Comparison of ENCODE assay signal across 9 mouse cellular contexts in genomic region chr1:33647173-33647572, GRCm38 (mm10). TPM values are rescaled to one million over a fixed set of nuclear protein-coding genes. Genes with fewer than 3 reads are reported as not detected.
DNase-seq lines count a peak whose midpoint lies in the region; ATAC-seq and TF ChIP-seq lines count a peak whose summit lies in the region.
"Had no signal": no experiment of that assay in that cellular context is flagged by ENCODE, and none has a peak within 500 bp of the region (broad histone marks: within the 10 kb centered on the region; RNA-seq: fewer than 3 reads in every experiment).

No protein-coding gene starts in this region.

- H3K27ac ChIP-seq in gastrocnemius, adult 2 months: no peak overlapping the region
- no peak overlapping the region for H3K27ac ChIP-seq in midbrain, embryonic 13.5 days
- no peak overlapping the region for H3K27ac ChIP-seq in midbrain, embryonic 10.5 days (replicated peaks)
- no peak overlapping the region for H3K27ac ChIP-seq in limb, embryonic 10.5 days
- H3K27ac ChIP-seq: lung, embryonic 15.5 days had no signal

- intact Hi-C loops in gastrocnemius, adult 2 months (cut with DNase I): loop anchor here (10.0 kb wide), 1 partner anchor 682 kb away; no protein-coding TSS in a partner anchor

- peak; percentile 84 for ATAC-seq in midbrain, embryonic 13.5 days

- H3K9me3 ChIP-seq in midbrain, embryonic 13.5 days: no peaks in the 10 kb centered on the region
- H3K9me3 ChIP-seq in midbrain, embryonic 10.5 days (replicated peaks): no peaks in the 10 kb centered on the region
- no peaks in the 10 kb centered on the region for H3K9me3 ChIP-seq in limb, embryonic 10.5 days (replicated peaks)
- H3K9me3 ChIP-seq: lung, embryonic 15.5 days had no signal

- H3K36me3 ChIP-seq in midbrain, embryonic 13.5 days: peaks cover 24% of the 10 kb centered on the region
- H3K36me3 ChIP-seq in midbrain, embryonic 10.5 days: peaks cover 89% of the 10 kb centered on the region
- H3K36me3 ChIP-seq in limb, embryonic 10.5 days: peaks cover 72% of the 10 kb centered on the region

- 81% methylated on average over 4 of the region's 4 CpGs for WGBS in midbrain, embryonic 13.5 days
- 87% methylated on average over 4 of the region's 4 CpGs for WGBS in midbrain, embryonic 10.5 days
- WGBS in limb, embryonic 10.5 days: 92% methylated on average over 4 of the region's 4 CpGs

- 0 out of 2 replicates have a peak, but pooled peaks cover 3% of the 10 kb centered on the region for H3K4me1 ChIP-seq in midbrain, embryonic 13.5 days (replicated peaks)
- no peaks in the 10 kb centered on the region for H3K4me1 ChIP-seq in midbrain, embryonic 10.5 days
- no peaks in the 10 kb centered on the region for H3K4me1 ChIP-seq in limb, embryonic 10.5 days
- H3K4me1 ChIP-seq: lung, embryonic 15.5 days had no signal

- H3K9ac ChIP-seq in midbrain, embryonic 13.5 days (replicated peaks): no peak overlapping the region
- H3K9ac ChIP-seq: lung, embryonic 15.5 days had no signal

- H3K4me2 ChIP-seq in midbrain, embryonic 13.5 days (replicated peaks): no peak overlapping the region
- H3K4me2 ChIP-seq: lung, embryonic 15.5 days had no signal

- peak; percentile 49 for TF ChIP-seq CTCF in gastrocnemius, adult 2 months (IDR thresholded peaks at IDR 0.05)

- no peak overlapping the region for H3K4me3 ChIP-seq in gastrocnemius, adult 2 months
- H3K4me3 ChIP-seq in midbrain, embryonic 13.5 days (replicated peaks): no peak overlapping the region
- H3K4me3 ChIP-seq in midbrain, embryonic 10.5 days: no peak overlapping the region
- no peak overlapping the region for H3K4me3 ChIP-seq in limb, embryonic 10.5 days
- H3K4me3 ChIP-seq: lung, embryonic 15.5 days had no signal

- H3K27me3 ChIP-seq in midbrain, embryonic 13.5 days: no peaks in the 10 kb centered on the region
- H3K27me3 ChIP-seq in midbrain, embryonic 10.5 days (ENCODE audit: low read depth, poor library complexity, severe bottlenecking): no peaks in the 10 kb centered on the region
- H3K27me3 ChIP-seq in limb, embryonic 10.5 days (ENCODE audit: low read depth, poor library complexity, severe bottlenecking): no peaks in the 10 kb centered on the region
- H3K27me3 ChIP-seq: lung, embryonic 15.5 days had no signal

- DNase-seq in gastrocnemius, adult 2 months: no peak
- DNase-seq in gastrocnemius, adult 18-20 months (ENCODE audit: low spot score): no peak
- no peak for DNase-seq in midbrain, embryonic 10.5 days (ENCODE audit: low spot score)
- peak; percentile 26 to 48 for DNase-seq in frontal cortex, postnatal 36 days (ENCODE audit: low spot score in 2 of 2)
- DNase-seq in retina, embryonic 14.5 days (ENCODE audit: low spot score): peak; percentile 47
- DNase-seq in urinary bladder, adult 18-20 months (ENCODE audit: low spot score in 2 of 2): no peak
- no peak for DNase-seq in limb, embryonic 10.5 days (ENCODE audit: low spot score)

RNA-seq across cellular contexts. Expression of gene Prim2, which starts 22.4 kb away (rescaled TPM):
- 1 to 10 TPM; 1.2 to 1.3 TPM for total RNA-seq in gastrocnemius, adult 2 months (2021)
- total RNA-seq in gastrocnemius, adult 18-20 months (2021): 1 to 10 TPM; 1.0 to 1.2 TPM
- 27.7 and 29.9 TPM in 2 replicates for polyA plus RNA-seq in midbrain, embryonic 13.5 days (2015; fragmentation: Nextera tagmentation; extraction: Ambion mirVana)
- polyA plus RNA-seq in midbrain, embryonic 10.5 days (2016; fragmentation: Nextera tagmentation; extraction: Ambion mirVana): 57.6 and 59.1 TPM in 2 replicates
- 54.5 and 55.2 TPM in 2 replicates for polyA plus RNA-seq in limb, embryonic 10.5 days (2016; fragmentation: Nextera tagmentation; extraction: Ambion mirVana)

Comparison
In these comparisons a context has a peak if more than half of its experiments do, and no peak if none do; other contexts are left out.
1. DNase-seq: peak in frontal cortex, postnatal 36 days (2 of 2) and retina, embryonic 14.5 days (single experiment); none in gastrocnemius, adult 2 months (single experiment), gastrocnemius, adult 18-20 months (single experiment), midbrain, embryonic 10.5 days (single experiment), urinary bladder, adult 18-20 months (0 of 2) and limb, embryonic 10.5 days (single experiment).